Mouse (Mus musculus): Measurements from ENCODE around the gene Cenpa. TPM values are rescaled to one million over a fixed set of nuclear protein-coding genes. Genes with fewer than 3 reads are reported as not detected.

The Cenpa gene
- 268 and 290 TPM in 2 replicates for polyA plus RNA-seq (2014; fragmentation: Nextera tagmentation; extraction: Ambion mirVana)

DNA sequence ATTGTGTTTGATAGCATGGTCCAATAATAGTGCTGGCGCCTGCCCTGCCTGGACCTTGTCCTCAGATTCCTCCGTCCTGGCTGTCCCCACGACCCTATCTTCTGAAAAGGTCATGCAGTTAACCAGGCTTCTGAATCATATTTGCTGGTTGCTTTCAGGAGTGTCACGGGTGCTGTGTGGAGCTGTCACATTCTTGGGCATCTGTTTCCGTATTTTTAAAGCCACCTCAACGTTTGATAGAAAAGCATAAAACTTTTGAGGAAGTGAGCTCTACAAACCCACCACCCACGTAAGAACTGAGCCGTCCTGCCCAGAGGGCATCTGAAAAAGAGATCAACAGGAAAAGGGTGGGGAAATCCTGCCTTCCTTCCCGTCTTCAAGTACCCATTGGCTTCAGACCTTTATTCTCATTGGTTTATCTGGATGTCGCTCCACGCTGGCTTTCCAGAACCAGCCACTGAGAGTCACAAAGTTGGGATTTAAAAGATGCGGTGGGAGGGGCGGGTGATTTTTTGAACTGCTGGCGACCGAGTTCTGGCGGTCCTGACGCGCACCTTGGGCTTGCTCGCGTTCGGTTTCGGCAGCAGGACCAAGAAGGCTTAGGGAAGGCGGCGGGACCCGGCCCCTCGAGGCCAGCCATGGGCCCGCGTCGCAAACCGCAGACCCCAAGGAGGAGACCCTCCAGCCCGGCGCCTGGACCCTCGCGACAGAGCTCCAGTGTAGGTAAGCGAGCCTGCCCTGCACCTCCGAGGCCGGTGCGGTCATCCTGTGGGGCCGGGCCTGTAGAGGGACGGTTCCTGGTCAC lies at the start of gene Cenpa:
Gene Cenpa (plus strand): TSS at position 387 of the 805 bp plus-strand sequence.
- under 1% methylated on average over 40 of the region's 40 CpGs for WGBS

DNA sequence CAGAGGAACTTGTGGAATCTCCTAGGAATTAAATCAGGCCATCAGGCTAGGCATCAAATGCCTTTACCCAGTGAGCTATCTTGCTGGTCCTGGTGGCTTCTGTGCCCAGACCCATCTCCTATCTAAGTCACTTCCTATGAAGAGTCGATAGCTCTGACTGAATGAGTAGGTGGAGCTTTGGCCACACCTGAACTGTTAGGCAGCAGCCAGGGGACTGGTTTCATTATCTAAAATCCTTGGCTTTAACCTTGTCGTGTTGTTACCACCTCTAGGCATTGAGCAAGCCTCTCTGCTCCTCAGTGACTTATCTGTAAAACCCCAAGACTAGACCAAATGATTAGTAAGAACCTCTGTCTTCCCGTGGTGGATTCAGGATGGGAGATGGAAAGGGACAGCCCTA lies 49.2 kb upstream of the Cenpa start:
- Histone ChIP-seq H3K27ac (replicated peaks in 1 of 2; ENCODE audit: control insufficient read depth in 1 of 2, insufficient read depth in 1 of 2, low read depth in 2 of 2, low read length in 2 of 2) (peak overlapping the region; percentile 58 to 88), H3K9ac (ENCODE audit: low read length) (peak overlapping the region; percentile 27)
- WGBS, result 7% methylated on average over 3 of the region's 3 CpGs

More for the DNA sequence above, at the start of gene Cenpa:
- Histone ChIP-seq H3K9ac (ENCODE audit: low read length) (peak within 1 kb of the TSS; percentile 83), H3K4me3 (ENCODE audit: control insufficient read depth in 1 of 2, insufficient read depth in 1 of 2, low read depth in 1 of 2, low read length in 2 of 2) (peak within 1 kb of the TSS; percentile 72 to 81), H3K27ac (replicated peaks in 1 of 2; ENCODE audit: control insufficient read depth in 1 of 2, insufficient read depth in 1 of 2, low read depth in 2 of 2, low read length in 2 of 2) (peak within 1 kb of the TSS; percentile 94 to 95), H3K9me3 (ENCODE audit: control insufficient read depth, low read length) (no peaks in the 10 kb centered on the region), H3K4me1 (ENCODE audit: control insufficient read depth in 2 of 2, insufficient read depth in 2 of 2, low read length in 2 of 2) (peaks cover 6 to 20% of the 10 kb centered on the region in 2 experiments), H3K4me2 (ENCODE audit: low read length) (peak within 1 kb of the TSS; percentile 71), H3K27me3 (ENCODE audit: control insufficient read depth, insufficient read depth, low read length) (no peaks in the 10 kb centered on the region), H3K36me3 (ENCODE audit: control insufficient read depth, insufficient read depth, low read length) (peaks cover 28% of the 10 kb centered on the region)
- peak; percentile 90 for ATAC-seq (ENCODE audit: insufficient number of reproducible peaks, insufficient read depth, low FRiP score, low read depth)

GRCm38 (mm10) chr5:30617851-30618250 lies 48.7 kb upstream of the Cenpa start:
- no peak overlapping the region for H3K4me3 ChIP-seq (ENCODE audit: control insufficient read depth in 1 of 2, insufficient read depth in 1 of 2, low read depth in 1 of 2, low read length in 2 of 2)
- peak overlapping the region; percentile 36 for H3K4me2 ChIP-seq (ENCODE audit: low read length)
- H3K4me1 ChIP-seq (ENCODE audit: control insufficient read depth in 2 of 2, insufficient read depth in 2 of 2, low read length in 2 of 2), result peaks cover 46 to 72% of the 10 kb centered on the region in 2 experiments
- no peaks in the 10 kb centered on the region for H3K36me3 ChIP-seq (ENCODE audit: control insufficient read depth, insufficient read depth, low read length)
- H3K9me3 ChIP-seq (ENCODE audit: control insufficient read depth, low read length), result no peaks in the 10 kb centered on the region
- peak overlapping the region; percentile 27 for H3K9ac ChIP-seq (ENCODE audit: low read length)
- 0 out of 2 replicates have a peak, but pooled peaks have one; percentile 7 for ATAC-seq (ENCODE audit: insufficient number of reproducible peaks, insufficient read depth, low FRiP score, low read depth)
- peaks cover 15% of the 10 kb centered on the region for H3K27me3 ChIP-seq (ENCODE audit: control insufficient read depth, insufficient read depth, low read length)
- WGBS, result 9% methylated on average over 11 of the region's 11 CpGs
- H3K27ac ChIP-seq (replicated peaks in 1 of 2; ENCODE audit: control insufficient read depth in 1 of 2, insufficient read depth in 1 of 2, low read depth in 2 of 2, low read length in 2 of 2), result peak overlapping the region; percentile 58 to 88

More for the DNA sequence above, 49.2 kb upstream of the Cenpa start:
- ATAC-seq (ENCODE audit: insufficient number of reproducible peaks, insufficient read depth, low FRiP score, low read depth), result no peak
- Histone ChIP-seq H3K36me3 (ENCODE audit: control insufficient read depth, insufficient read depth, low read length) (no peaks in the 10 kb centered on the region), H3K9me3 (ENCODE audit: control insufficient read depth, low read length) (no peaks in the 10 kb centered on the region), H3K4me1 (ENCODE audit: control insufficient read depth in 2 of 2, insufficient read depth in 2 of 2, low read length in 2 of 2) (peaks cover 46 to 67% of the 10 kb centered on the region in 2 experiments), H3K27me3 (ENCODE audit: control insufficient read depth, insufficient read depth, low read length) (peaks cover 11% of the 10 kb centered on the region), H3K4me3 (ENCODE audit: control insufficient read depth in 1 of 2, insufficient read depth in 1 of 2, low read depth in 1 of 2, low read length in 2 of 2) (no peak overlapping the region), H3K4me2 (ENCODE audit: low read length) (peak overlapping the region; percentile 36)

DNA sequence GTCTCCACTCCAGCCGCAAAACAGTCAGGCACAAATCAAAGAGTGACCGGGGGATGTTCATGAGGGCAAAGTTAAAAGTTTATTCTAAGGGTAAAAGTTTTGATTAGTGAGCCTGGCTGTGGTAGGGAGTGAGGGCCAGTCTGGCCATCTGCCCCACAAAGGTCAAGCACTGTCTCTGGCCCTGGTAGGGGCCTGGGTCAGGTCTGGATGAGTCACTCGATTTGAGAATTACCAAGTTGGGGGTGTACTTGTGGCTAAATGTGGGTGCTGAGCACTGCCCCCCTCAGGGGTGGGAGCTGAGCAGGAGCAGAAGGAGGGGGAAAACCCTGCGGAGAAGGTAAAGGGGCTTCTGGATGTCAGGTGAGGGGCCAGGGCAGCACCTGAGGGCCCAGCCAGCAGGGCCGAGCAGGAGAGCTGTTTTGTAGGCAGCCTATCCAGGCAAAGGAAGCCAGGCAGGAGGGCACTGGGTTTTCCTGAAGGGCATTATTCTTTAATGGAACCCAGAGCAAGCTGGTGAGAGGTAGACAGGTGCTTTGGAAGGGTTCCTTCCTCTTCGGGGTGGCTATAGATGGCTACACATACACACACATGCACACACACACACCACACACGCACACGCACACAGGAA lies 48.1 kb upstream of the Cenpa start:
- H3K4me1 ChIP-seq (ENCODE audit: control insufficient read depth in 2 of 2, insufficient read depth in 2 of 2, low read length in 2 of 2), result peaks cover 44 to 69% of the 10 kb centered on the region in 2 experiments
- peak overlapping the region; percentile 27 for H3K9ac ChIP-seq (ENCODE audit: low read length)
- peaks cover 15% of the 10 kb centered on the region for H3K27me3 ChIP-seq (ENCODE audit: control insufficient read depth, insufficient read depth, low read length)
- no peak overlapping the region for H3K4me3 ChIP-seq (ENCODE audit: control insufficient read depth in 1 of 2, insufficient read depth in 1 of 2, low read depth in 1 of 2, low read length in 2 of 2)
- H3K4me2 ChIP-seq (ENCODE audit: low read length), result no peak overlapping the region
- no peaks in the 10 kb centered on the region for H3K9me3 ChIP-seq (ENCODE audit: control insufficient read depth, low read length)
- no peaks in the 10 kb centered on the region for H3K36me3 ChIP-seq (ENCODE audit: control insufficient read depth, insufficient read depth, low read length)
- 76% methylated on average over 8 of the region's 8 CpGs for WGBS
- no peak for ATAC-seq (ENCODE audit: insufficient number of reproducible peaks, insufficient read depth, low FRiP score, low read depth)
- peak overlapping the region; percentile 58 to 88 for H3K27ac ChIP-seq (replicated peaks in 1 of 2; ENCODE audit: control insufficient read depth in 1 of 2, insufficient read depth in 1 of 2, low read depth in 2 of 2, low read length in 2 of 2)

GRCm38 (mm10) chr5:30619211-30619610 lies 47.4 kb upstream of the Cenpa start:
- WGBS, result 86% methylated on average over 2 of the region's 2 CpGs
- H3K4me1 ChIP-seq (ENCODE audit: control insufficient read depth in 2 of 2, insufficient read depth in 2 of 2, low read length in 2 of 2), result peaks cover 37 to 62% of the 10 kb centered on the region in 2 experiments

DNA sequence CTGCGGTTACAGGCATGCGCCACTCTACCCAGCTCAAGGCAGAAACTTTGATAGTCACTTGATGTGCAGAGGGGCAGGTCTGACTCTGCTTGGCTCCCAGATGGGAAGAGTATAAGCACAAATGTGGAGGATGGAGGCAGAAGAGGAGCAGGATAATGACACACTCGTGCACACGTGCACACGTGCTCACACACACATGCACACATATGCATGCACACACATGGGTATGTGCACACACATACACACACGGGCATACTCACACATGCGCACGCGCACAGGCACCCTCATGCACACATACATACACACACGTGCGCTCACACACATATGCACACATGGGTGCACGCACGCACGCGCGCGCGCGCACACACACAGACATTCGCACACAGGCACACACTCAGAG lies 46.0 kb upstream of the Cenpa start:
- no peaks in the 10 kb centered on the region for H3K36me3 ChIP-seq (ENCODE audit: control insufficient read depth, insufficient read depth, low read length)
- no peak overlapping the region for H3K27ac ChIP-seq (replicated peaks in 1 of 2; ENCODE audit: control insufficient read depth in 1 of 2, insufficient read depth in 1 of 2, low read depth in 2 of 2, low read length in 2 of 2)
- no peak for ATAC-seq (ENCODE audit: insufficient number of reproducible peaks, insufficient read depth, low FRiP score, low read depth)
- no peak overlapping the region for H3K9ac ChIP-seq (ENCODE audit: low read length)
- no peak overlapping the region for H3K4me2 ChIP-seq (ENCODE audit: low read length)
- no peak overlapping the region for H3K4me3 ChIP-seq (ENCODE audit: control insufficient read depth in 1 of 2, insufficient read depth in 1 of 2, low read depth in 1 of 2, low read length in 2 of 2)
- 95% methylated on average over 20 of the region's 20 CpGs for WGBS
- no peaks in the 10 kb centered on the region for H3K9me3 ChIP-seq (ENCODE audit: control insufficient read depth, low read length)
- H3K27me3 ChIP-seq (ENCODE audit: control insufficient read depth, insufficient read depth, low read length), result peaks cover 15% of the 10 kb centered on the region
- peaks cover 24 to 48% of the 10 kb centered on the region in 2 experiments for H3K4me1 ChIP-seq (ENCODE audit: control insufficient read depth in 2 of 2, insufficient read depth in 2 of 2, low read length in 2 of 2)

More at GRCm38 (mm10) chr5:30619211-30619610, 47.4 kb upstream of the Cenpa start:
- H3K4me3 ChIP-seq (ENCODE audit: control insufficient read depth in 1 of 2, insufficient read depth in 1 of 2, low read depth in 1 of 2, low read length in 2 of 2), result no peak overlapping the region
- no peak overlapping the region; the same call in 1 of the 2 replicates for H3K9ac ChIP-seq (ENCODE audit: low read length)
- H3K4me2 ChIP-seq (ENCODE audit: low read length), result no peak overlapping the region
- ATAC-seq (ENCODE audit: insufficient number of reproducible peaks, insufficient read depth, low FRiP score, low read depth), result no peak
- H3K27me3 ChIP-seq (ENCODE audit: control insufficient read depth, insufficient read depth, low read length), result peaks cover 15% of the 10 kb centered on the region
- no peaks in the 10 kb centered on the region for H3K36me3 ChIP-seq (ENCODE audit: control insufficient read depth, insufficient read depth, low read length)
- H3K9me3 ChIP-seq (ENCODE audit: control insufficient read depth, low read length), result no peaks in the 10 kb centered on the region
- peak overlapping the region in 1 of 2 experiments; percentile 88; a peak in 1 of 4 replicates for H3K27ac ChIP-seq (replicated peaks in 1 of 2; ENCODE audit: control insufficient read depth in 1 of 2, insufficient read depth in 1 of 2, low read depth in 2 of 2, low read length in 2 of 2)

DNA sequence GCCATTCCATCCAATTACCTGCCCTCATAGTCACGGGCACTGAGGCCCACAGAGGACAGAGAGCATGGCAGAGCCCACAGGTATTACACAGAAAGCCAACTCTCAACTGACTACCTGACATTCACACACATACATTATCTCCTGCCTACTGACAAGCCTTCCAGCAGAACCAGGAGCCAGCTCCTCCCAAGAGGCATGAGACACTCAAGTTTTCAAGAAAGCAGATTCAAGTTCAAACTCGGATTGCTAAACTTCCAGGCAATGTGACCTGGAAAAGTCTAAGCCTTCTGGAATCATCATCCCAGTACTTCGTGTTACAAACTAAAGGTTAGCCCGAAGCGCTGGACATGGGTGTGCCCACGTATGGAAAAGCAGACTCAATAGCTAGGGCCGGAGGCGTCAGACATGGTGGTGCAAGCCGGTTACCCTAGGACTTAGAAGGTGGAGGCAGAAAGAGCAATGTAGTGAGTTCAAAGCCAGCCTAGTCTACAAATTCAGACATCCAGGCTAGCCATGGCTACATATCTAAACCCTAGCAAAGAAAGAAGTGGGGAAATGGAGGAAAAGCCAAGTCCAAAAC lies 45.3 kb upstream of the Cenpa start:
- H3K4me2 ChIP-seq (ENCODE audit: low read length), result no peak overlapping the region
- H3K9me3 ChIP-seq (ENCODE audit: control insufficient read depth, low read length), result no peaks in the 10 kb centered on the region
- WGBS, result 93% methylated on average over 9 of the region's 9 CpGs
- H3K27ac ChIP-seq (replicated peaks in 1 of 2; ENCODE audit: control insufficient read depth in 1 of 2, insufficient read depth in 1 of 2, low read depth in 2 of 2, low read length in 2 of 2), result no peak overlapping the region
- peaks cover 23 to 44% of the 10 kb centered on the region in 2 experiments for H3K4me1 ChIP-seq (ENCODE audit: control insufficient read depth in 2 of 2, insufficient read depth in 2 of 2, low read length in 2 of 2)
- H3K9ac ChIP-seq (ENCODE audit: low read length), result no peak overlapping the region
- peaks cover 15% of the 10 kb centered on the region for H3K27me3 ChIP-seq (ENCODE audit: control insufficient read depth, insufficient read depth, low read length)
- no peak for ATAC-seq (ENCODE audit: insufficient number of reproducible peaks, insufficient read depth, low FRiP score, low read depth)
- H3K4me3 ChIP-seq (ENCODE audit: control insufficient read depth in 1 of 2, insufficient read depth in 1 of 2, low read depth in 1 of 2, low read length in 2 of 2), result no peak overlapping the region
- H3K36me3 ChIP-seq (ENCODE audit: control insufficient read depth, insufficient read depth, low read length), result no peaks in the 10 kb centered on the region
